Comparison of ENCODE assay signal across 14 mouse cellular contexts in genomic region chr5:23410718-23411101, GRCm38 (mm10). TPM values are rescaled to one million over a fixed set of nuclear protein-coding genes. Genes with fewer than 3 reads are reported as not detected.
A peak's percentile ranks its signal among the peaks of the same experiment; 100 is the strongest.
DNase-seq lines count a peak whose midpoint lies in the region; ATAC-seq and TF ChIP-seq lines count a peak whose summit lies in the region.
"Had no signal": no experiment of that assay in that cellular context is flagged by ENCODE, and none has a peak within 500 bp of the region (broad histone marks: within the 10 kb centered on the region; RNA-seq: fewer than 3 reads in every experiment).

No protein-coding gene starts in this region.

- no peak overlapping the region for H3K9ac ChIP-seq in hindbrain, embryonic 13.5 days
- H3K9ac ChIP-seq in hindbrain, embryonic 16.5 days (ENCODE audit: low read depth, low read length), result no peak overlapping the region
- H3K9ac ChIP-seq in liver, adult 2 months (ENCODE audit: low read depth, low read length), result no peak overlapping the region
- H3K9ac ChIP-seq: limb, embryonic 12.5 days; lung, embryonic 14.5 days had no signal

- no peaks in the 10 kb centered on the region for H3K27me3 ChIP-seq in hindbrain, embryonic 13.5 days
- H3K27me3 ChIP-seq in hindbrain, embryonic 16.5 days (replicated peaks; ENCODE audit: control insufficient read depth, insufficient read depth, low read length), result no peaks in the 10 kb centered on the region
- H3K27me3 ChIP-seq in liver, adult 2 months (ENCODE audit: control insufficient read depth, insufficient read depth, low read length), result no peaks in the 10 kb centered on the region
- H3K27me3 ChIP-seq: limb, embryonic 12.5 days had no signal

- no peak overlapping the region for H3K4me2 ChIP-seq in hindbrain, embryonic 13.5 days
- H3K4me2 ChIP-seq in hindbrain, embryonic 16.5 days (ENCODE audit: low read length), result no peak overlapping the region
- H3K4me2 ChIP-seq: limb, embryonic 12.5 days; lung, embryonic 14.5 days had no signal

- no peak for TF ChIP-seq POLR2A in liver, adult 2 months (IDR thresholded peaks at IDR 0.05; ENCODE audit: extremely low read depth, insufficient read depth, low read length)

- DNase-seq in gastrocnemius, adult 18-20 months (ENCODE audit: low spot score), result peak; percentile 67
- no peak for DNase-seq in gastrocnemius, postnatal 4 days (ENCODE audit: low spot score in 2 of 2)
- DNase-seq in liver, adult 2 months (ENCODE audit: extremely low read depth, low read depth, low spot score), result peak; percentile 83
- DNase-seq in liver, result no peak
- no peak for DNase-seq in spleen, postnatal 10 days (ENCODE audit: low spot score in 2 of 2)
- DNase-seq: adrenal gland, adult 8-10 months; cerebellum, postnatal 10 days; layer of hippocampus, postnatal 36 days; lung, embryonic 14.5 days had no signal

- 85% methylated on average over 2 of the region's 2 CpGs for WGBS in hindbrain, embryonic 13.5 days
- 68% methylated on average over 2 of the region's 2 CpGs for WGBS in hindbrain, embryonic 16.5 days
- WGBS in liver, adult 2 months, result 14% methylated on average over 2 of the region's 2 CpGs
- 67% methylated on average over 2 of the region's 2 CpGs for WGBS in macrophage (ENCODE audit: missing documents)

- no peak overlapping the region for H3K4me3 ChIP-seq in hindbrain, embryonic 13.5 days
- no peak overlapping the region for H3K4me3 ChIP-seq in hindbrain, embryonic 16.5 days (ENCODE audit: low read length)
- H3K4me3 ChIP-seq in liver, adult 2 months (ENCODE audit: insufficient read depth, low read depth, low read length), result no peak overlapping the region
- H3K4me3 ChIP-seq in macrophage (ENCODE audit: inconsistent target), result no peak overlapping the region
- H3K4me3 ChIP-seq: forebrain, embryonic 10.5 days; limb, embryonic 12.5 days had no signal

- no peak for TF ChIP-seq CTCF in liver, adult 2 months (IDR thresholded peaks at IDR 0.05; ENCODE audit: low read depth, low read length)

- ATAC-seq in hindbrain, embryonic 13.5 days (ENCODE audit: low FRiP score), result no peak
- no peak for ATAC-seq in hindbrain, embryonic 16.5 days

- no peaks in the 10 kb centered on the region for H3K9me3 ChIP-seq in hindbrain, embryonic 13.5 days
- H3K9me3 ChIP-seq in hindbrain, embryonic 16.5 days (ENCODE audit: control insufficient read depth, low read length), result no peaks in the 10 kb centered on the region
- H3K9me3 ChIP-seq: forebrain, embryonic 10.5 days; limb, embryonic 12.5 days had no signal

- peaks cover 3% of the 10 kb centered on the region; the same call in 1 of the 2 replicates for H3K79me2 ChIP-seq in liver, adult 2 months (ENCODE audit: control insufficient read depth, insufficient read depth, low read length)
- peaks cover 45% of the 10 kb centered on the region for H3K79me2 ChIP-seq in macrophage (ENCODE audit: inconsistent target)

- H3K27ac ChIP-seq in hindbrain, embryonic 13.5 days, result 0 out of 2 replicates have a peak overlapping the region, but pooled peaks have one; percentile 2
- H3K27ac ChIP-seq in hindbrain, embryonic 16.5 days (ENCODE audit: low read depth, low read length), result no peak overlapping the region
- H3K27ac ChIP-seq in liver, adult 2 months (replicated peaks; ENCODE audit: insufficient read depth, low read depth, low read length), result peak overlapping the region; percentile 73
- peak overlapping the region; percentile 82 for H3K27ac ChIP-seq in macrophage
- H3K27ac ChIP-seq: forebrain, embryonic 10.5 days; limb, embryonic 12.5 days had no signal

- H3K36me3 ChIP-seq in hindbrain, embryonic 13.5 days, result peaks cover 37% of the 10 kb centered on the region
- H3K36me3 ChIP-seq in hindbrain, embryonic 16.5 days (ENCODE audit: control insufficient read depth, insufficient read depth, low read length), result peaks cover 4% of the 10 kb centered on the region; the same call in 1 of the 2 replicates
- H3K36me3 ChIP-seq in liver, adult 2 months (ENCODE audit: control insufficient read depth, insufficient read depth, low read length), result no peaks in the 10 kb centered on the region
- H3K36me3 ChIP-seq in macrophage (ENCODE audit: inconsistent target), result no peaks in the 10 kb centered on the region

- peaks cover 47% of the 10 kb centered on the region for H3K4me1 ChIP-seq in hindbrain, embryonic 13.5 days (replicated peaks)
- H3K4me1 ChIP-seq in hindbrain, embryonic 16.5 days (ENCODE audit: control insufficient read depth, insufficient read depth, low read depth, low read length), result peaks cover 29% of the 10 kb centered on the region
- peaks cover 60% of the 10 kb centered on the region for H3K4me1 ChIP-seq in liver, adult 2 months (ENCODE audit: control insufficient read depth, insufficient read depth, low read length)

RNA-seq across cellular contexts. Expression of gene Kmt2e, which starts 23.5 kb away (rescaled TPM):
- 10 to 100 TPM; 20.3 to 28.3 TPM for total RNA-seq in gastrocnemius, adult 18-20 months (2021)
- 10 to 100 TPM; 55.5 to 57.7 TPM for total RNA-seq in gastrocnemius, postnatal 4 days (2021)
- 169 and 170 TPM in 2 replicates for polyA plus RNA-seq in hindbrain, embryonic 13.5 days (2015; fragmentation: Nextera tagmentation; extraction: Ambion mirVana)
- polyA plus RNA-seq in hindbrain, embryonic 16.5 days (2015; fragmentation: Nextera tagmentation; extraction: Ambion mirVana), result 139 and 143 TPM in 2 replicates
- 19.1 and 23.2 TPM in 2 replicates for total RNA-seq in liver, adult 2 months (2014; rRNA removed)
- polyA plus RNA-seq in liver, adult 2 months (2012; rRNA removed), result 5.5 and 8.1 TPM in 2 replicates
- 100 to 1,000 TPM in 21 of 26 experiments, 10 to 100 TPM in 5; 56.8 to 218 (median 178) TPM for total RNA-seq in macrophage (2018; cell fraction: chromatin; rRNA removed)
- total RNA-seq in macrophage (2018; cell fraction: cytosol; rRNA removed), result 10 to 100 TPM; 17.8 to 56.3 (median 41.5) TPM
- 100 to 1,000 TPM in 12 of 26 experiments, 10 to 100 TPM in 14; 44.2 to 177 (median 97.6) TPM for total RNA-seq in macrophage (2018; cell fraction: nucleus; rRNA removed)
- polyA plus RNA-seq in macrophage (2018), result 18.9 to 45.3 TPM (median 32.6 TPM) in 3 replicates

Comparison
In these comparisons a context has a peak if more than half of its experiments do, and no peak if none do; other contexts are left out.
1. DNase-seq: peak in gastrocnemius, adult 18-20 months (single experiment) and liver, adult 2 months (single experiment); none in gastrocnemius, postnatal 4 days (0 of 2), liver (single experiment) and spleen, postnatal 10 days (0 of 2).